Mouse (Mus musculus): ENCODE data around the gene Cox7a2l. TPM values are rescaled to one million over a fixed set of nuclear protein-coding genes. Genes with fewer than 3 reads are reported as not detected.

Gene Cox7a2l
- polyA plus RNA-seq, 1 experiment from 2014 or later: 180 TPM

DNA sequence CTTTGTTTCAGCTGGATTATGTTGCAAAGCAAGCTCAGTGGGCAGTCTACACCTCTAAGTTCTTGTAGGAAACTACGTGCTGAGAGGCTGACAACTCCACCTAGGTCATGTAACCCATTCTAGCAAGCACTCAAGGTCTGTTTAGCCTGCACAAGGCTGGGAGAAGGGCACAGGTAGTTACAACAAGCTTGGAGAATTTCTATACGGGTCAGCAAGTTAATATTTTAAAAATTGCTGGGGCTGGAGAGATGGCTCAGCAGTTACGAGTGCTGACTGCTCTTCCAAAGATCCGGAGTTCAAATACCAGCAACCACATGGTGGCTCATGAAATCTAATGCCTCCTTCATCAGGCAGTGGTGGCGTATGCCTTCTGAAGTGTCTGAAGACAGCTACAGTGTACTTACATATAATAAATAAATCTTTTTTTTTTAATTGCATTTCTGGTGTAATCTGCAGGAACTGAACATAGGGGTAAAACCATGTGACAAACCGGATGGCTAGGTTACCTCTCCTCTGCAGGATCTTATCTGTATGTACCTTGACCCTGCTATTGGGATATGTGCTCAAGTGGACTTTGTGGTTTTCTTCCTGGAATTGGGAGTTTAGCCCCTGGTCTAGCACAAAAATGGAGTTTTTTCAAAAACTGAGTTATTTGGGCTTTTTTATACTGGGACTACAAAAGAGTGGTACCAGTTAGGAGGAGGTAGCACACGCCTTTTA is 34.2 kb downstream of the Cox7a2l start:
- ATAC-seq (replicated peaks): no peak
- H3K4me1 ChIP-seq: no peaks in the 10 kb centered on the region
- no peak overlapping the region for H3K27ac ChIP-seq (replicated peaks)
- WGBS: 92% methylated on average over 7 of the region's 7 CpGs
- no peak overlapping the region for H3K4me2 ChIP-seq (replicated peaks)
- no peaks in the 10 kb centered on the region for H3K27me3 ChIP-seq
- no peak overlapping the region for H3K9ac ChIP-seq (replicated peaks)
- no peak overlapping the region for H3K4me3 ChIP-seq
- no peaks in the 10 kb centered on the region for H3K9me3 ChIP-seq
- peaks cover 24% of the 10 kb centered on the region for H3K36me3 ChIP-seq

DNA sequence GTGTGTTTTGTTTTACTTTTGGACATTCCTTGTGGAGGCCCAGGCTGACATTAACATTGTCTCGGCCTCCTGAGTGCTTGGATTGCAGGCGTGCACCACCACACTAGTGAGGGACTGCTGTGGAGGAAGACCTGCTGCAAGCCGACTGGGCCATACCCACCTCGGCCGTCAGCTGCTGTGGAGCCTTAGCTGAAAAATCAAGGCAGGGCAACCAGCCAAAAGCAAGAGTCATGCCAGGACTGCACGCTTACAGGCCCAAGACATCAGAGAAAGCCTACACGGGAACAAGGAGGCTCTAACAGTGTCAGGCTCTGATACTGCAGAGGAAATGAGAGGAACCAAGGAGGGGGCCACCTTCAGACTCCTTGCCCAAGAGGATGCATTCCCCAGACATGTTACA is 35.6 kb downstream of the Cox7a2l start:
- no peak for ATAC-seq (replicated peaks)
- H3K9ac ChIP-seq (replicated peaks): no peak overlapping the region
- peaks cover 36% of the 10 kb centered on the region for H3K36me3 ChIP-seq
- H3K9me3 ChIP-seq: no peaks in the 10 kb centered on the region
- no peak overlapping the region for H3K4me3 ChIP-seq
- 77% methylated on average over 7 of the region's 7 CpGs for WGBS
- H3K4me2 ChIP-seq (replicated peaks): no peak overlapping the region
- no peaks in the 10 kb centered on the region for H3K27me3 ChIP-seq
- H3K27ac ChIP-seq (replicated peaks): no peak overlapping the region
- H3K4me1 ChIP-seq: no peaks in the 10 kb centered on the region

DNA sequence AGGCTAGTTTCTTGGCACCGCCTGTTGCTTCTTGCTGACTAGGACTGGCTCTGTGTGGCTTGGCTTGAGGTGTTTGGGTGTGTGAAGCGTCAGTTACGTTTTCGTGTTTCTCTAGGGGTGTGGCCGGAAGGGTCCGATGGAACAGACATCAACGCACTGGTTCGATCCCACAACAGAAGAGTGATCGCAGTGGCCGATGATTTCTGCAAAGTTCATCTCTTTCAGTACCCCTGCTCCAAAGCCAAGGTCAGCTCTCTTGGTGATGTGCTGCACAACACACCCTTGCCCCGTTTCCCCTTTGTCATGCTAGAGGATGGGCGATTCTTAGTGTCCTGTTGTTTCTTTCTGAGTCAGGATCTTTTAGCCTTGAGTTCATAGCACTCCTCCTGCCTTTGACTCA is 40.0 kb downstream of the Cox7a2l start:
- WGBS: 97% methylated on average over 12 of the region's 12 CpGs
- Histone ChIP-seq H3K36me3 (peaks cover 53% of the 10 kb centered on the region), H3K4me2 (replicated peaks) (no peak overlapping the region), H3K27ac (replicated peaks) (no peak overlapping the region), H3K9ac (replicated peaks) (no peak overlapping the region), H3K9me3 (no peaks in the 10 kb centered on the region), H3K4me3 (no peak overlapping the region), H3K27me3 (no peaks in the 10 kb centered on the region), H3K4me1 (no peaks in the 10 kb centered on the region)
- ATAC-seq (replicated peaks): no peak

DNA sequence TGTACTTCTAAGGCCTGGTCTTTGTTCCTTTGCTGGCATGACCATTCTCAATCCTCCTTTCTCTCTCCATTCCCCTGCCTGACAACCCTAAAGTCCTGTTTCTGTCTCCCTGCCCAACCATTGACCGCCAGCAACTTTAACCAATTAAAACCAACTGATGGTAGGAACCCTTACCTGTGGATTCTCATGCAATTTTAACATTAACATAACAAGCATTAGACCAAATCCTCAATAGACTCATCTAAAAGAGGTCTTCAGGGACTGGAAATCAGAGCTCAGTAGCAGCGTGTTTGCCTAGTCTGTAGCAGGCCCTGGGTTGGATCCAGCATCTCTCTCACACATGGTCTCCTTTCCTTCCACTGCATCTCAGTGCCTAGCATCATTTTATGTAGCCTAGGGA is 47.5 kb downstream of the Cox7a2l start:
- Histone ChIP-seq H3K27me3 (no peaks in the 10 kb centered on the region), H3K36me3 (peaks cover 25% of the 10 kb centered on the region), H3K4me1 (no peaks in the 10 kb centered on the region), H3K27ac (replicated peaks) (no peak overlapping the region), H3K4me3 (no peak overlapping the region), H3K9me3 (no peaks in the 10 kb centered on the region), H3K9ac (replicated peaks) (no peak overlapping the region), H3K4me2 (replicated peaks) (no peak overlapping the region)
- WGBS: 92% methylated on average over 2 of the region's 2 CpGs
- ATAC-seq (replicated peaks): no peak

DNA sequence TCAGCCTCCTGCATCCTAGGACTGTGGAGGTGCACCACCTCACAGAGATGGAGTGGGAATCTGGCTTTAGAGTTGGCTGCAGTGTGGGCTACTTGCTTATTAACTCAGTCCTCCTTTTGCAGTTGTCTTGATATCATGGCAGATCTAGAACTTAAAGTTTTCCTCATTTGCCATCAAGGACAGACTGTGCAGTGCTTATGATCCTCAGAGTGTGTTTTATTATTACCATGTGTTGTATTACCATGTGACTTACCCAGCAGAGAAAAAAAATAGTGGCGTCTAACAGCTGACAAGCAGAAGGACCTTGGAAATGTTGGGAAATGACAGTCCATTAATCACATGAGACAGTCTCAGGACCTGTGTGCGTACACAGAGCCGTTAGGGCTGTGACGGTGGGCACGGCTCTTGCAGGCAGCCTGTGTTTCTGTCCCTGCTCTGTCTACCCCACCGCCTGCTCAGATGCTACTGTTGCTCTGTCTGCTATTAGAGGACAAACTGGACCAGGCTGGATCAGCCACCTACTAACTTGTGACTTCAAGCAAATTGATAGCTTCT is 50.4 kb downstream of the Cox7a2l start:
- Histone ChIP-seq H3K4me3 (no peak overlapping the region), H3K36me3 (peaks cover 24% of the 10 kb centered on the region; the same call in 1 of the 2 replicates), H3K27me3 (no peaks in the 10 kb centered on the region), H3K4me2 (replicated peaks) (no peak overlapping the region), H3K9ac (replicated peaks) (no peak overlapping the region), H3K9me3 (no peaks in the 10 kb centered on the region), H3K4me1 (no peaks in the 10 kb centered on the region), H3K27ac (replicated peaks) (no peak overlapping the region)
- 83% methylated on average over 6 of the region's 6 CpGs for WGBS
- no peak for ATAC-seq (replicated peaks)

DNA sequence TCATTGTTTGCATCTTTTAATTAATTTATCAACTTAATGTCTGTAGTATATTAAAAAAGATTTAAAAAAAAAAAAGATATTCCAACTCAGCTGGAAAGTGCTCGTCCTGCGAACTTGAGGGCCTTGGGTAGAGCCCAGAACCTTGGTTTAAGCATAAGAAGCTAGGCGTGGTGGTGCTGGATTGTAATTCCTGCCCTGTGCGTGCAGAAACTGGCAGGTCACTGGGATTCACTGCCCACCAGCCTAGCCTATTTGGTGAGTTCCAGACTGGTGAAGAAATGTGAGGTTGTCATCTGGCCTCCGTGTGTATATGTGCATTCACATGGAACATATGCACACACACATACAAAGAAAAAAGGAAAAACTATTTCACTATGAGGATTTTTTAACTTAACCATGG is 51.2 kb downstream of the Cox7a2l start:
- ATAC-seq (replicated peaks): no peak
- H3K36me3 ChIP-seq: peaks cover 25% of the 10 kb centered on the region; the same call in 1 of the 2 replicates
- WGBS: 91% methylated on average over 5 of the region's 5 CpGs

DNA sequence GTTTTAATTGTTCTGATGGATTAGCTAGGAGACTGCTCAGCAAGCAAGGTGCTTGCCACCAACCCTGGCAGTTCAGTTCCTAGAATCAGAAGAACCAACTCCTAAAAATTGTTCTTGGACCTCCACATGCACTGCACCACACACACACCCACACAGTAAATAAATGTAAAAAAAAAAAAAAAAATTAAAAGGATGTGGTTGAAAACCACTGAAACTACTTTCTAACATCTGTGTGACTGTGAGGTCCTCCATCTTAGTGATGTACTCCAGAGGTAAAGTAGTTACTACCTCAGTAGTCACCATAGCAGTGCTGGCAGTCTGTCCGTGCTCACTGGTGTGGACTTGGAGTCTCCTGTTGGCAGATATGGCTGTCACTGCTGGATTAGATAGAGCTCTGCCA is 59.9 kb downstream of the Cox7a2l start:
- ATAC-seq (replicated peaks): no peak
- H3K36me3 ChIP-seq: peaks cover 36% of the 10 kb centered on the region

More for the DNA sequence above, 51.2 kb downstream of the Cox7a2l start:
- no peaks in the 10 kb centered on the region for H3K4me1 ChIP-seq
- no peak overlapping the region for H3K4me2 ChIP-seq (replicated peaks)
- H3K9me3 ChIP-seq: no peaks in the 10 kb centered on the region
- no peak overlapping the region for H3K4me3 ChIP-seq
- no peak overlapping the region for H3K27ac ChIP-seq (replicated peaks)
- no peaks in the 10 kb centered on the region for H3K27me3 ChIP-seq
- H3K9ac ChIP-seq (replicated peaks): no peak overlapping the region

DNA sequence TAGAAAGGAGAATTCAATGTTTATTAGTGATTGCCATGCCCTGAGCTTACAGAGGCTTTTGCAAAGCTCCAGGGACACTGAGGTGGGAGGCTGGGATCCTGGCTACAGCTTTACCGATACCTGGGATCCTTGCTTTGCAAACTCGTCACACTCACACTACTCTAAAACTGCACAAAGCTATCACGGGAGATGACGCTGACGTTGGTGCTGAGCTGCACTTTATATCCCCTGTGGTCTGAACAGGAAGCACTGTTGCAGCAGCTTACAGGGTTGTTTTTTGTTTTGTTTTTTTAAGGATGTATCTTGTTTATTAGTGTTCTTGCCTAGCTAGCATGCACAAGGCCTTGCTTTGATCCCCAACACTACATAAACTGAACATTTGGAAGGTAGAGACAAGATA is 63.5 kb downstream of the Cox7a2l start:
- H3K9me3 ChIP-seq: no peaks in the 10 kb centered on the region
- H3K9ac ChIP-seq (replicated peaks): no peak overlapping the region
- H3K36me3 ChIP-seq: peaks cover 38% of the 10 kb centered on the region
- 82% methylated on average over 5 of the region's 5 CpGs for WGBS
- no peaks in the 10 kb centered on the region for H3K27me3 ChIP-seq
- no peak for ATAC-seq (replicated peaks)
- no peak overlapping the region for H3K4me3 ChIP-seq
- H3K4me1 ChIP-seq: no peaks in the 10 kb centered on the region
- H3K4me2 ChIP-seq (replicated peaks): no peak overlapping the region
- H3K27ac ChIP-seq (replicated peaks): no peak overlapping the region

More for the DNA sequence above, 59.9 kb downstream of the Cox7a2l start:
- Histone ChIP-seq H3K27ac (replicated peaks) (no peak overlapping the region), H3K9ac (replicated peaks) (no peak overlapping the region), H3K4me1 (no peaks in the 10 kb centered on the region), H3K9me3 (no peaks in the 10 kb centered on the region), H3K27me3 (no peaks in the 10 kb centered on the region), H3K4me3 (no peak overlapping the region), H3K4me2 (replicated peaks) (no peak overlapping the region)
- WGBS: 94% methylated on average over 1 of the region's 1 CpGs

DNA sequence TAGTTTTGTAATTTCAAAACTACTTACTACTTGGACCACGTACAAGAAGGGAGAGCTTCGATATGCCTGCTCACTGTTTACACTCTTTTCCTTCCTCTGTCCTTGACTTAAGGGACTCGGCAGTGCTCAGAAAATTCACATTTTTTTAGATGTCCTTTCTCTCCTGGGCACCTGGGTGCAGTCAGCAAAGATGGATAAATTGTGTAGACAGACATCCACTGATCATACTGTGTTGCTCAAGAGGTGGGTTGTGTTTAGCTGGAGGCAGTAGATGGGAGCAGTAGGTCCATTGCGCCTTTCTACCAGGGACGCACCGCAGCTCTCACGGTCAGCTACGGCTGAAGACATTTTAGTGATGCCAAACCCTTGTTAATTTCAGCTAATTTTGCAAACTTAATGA is 64.7 kb downstream of the Cox7a2l start:
- H3K27me3 ChIP-seq: no peaks in the 10 kb centered on the region
- H3K4me3 ChIP-seq: no peak overlapping the region
- WGBS: 89% methylated on average over 8 of the region's 8 CpGs
- no peak overlapping the region for H3K27ac ChIP-seq (replicated peaks)
- no peak for ATAC-seq (replicated peaks)
- no peaks in the 10 kb centered on the region for H3K9me3 ChIP-seq
- no peak overlapping the region for H3K9ac ChIP-seq (replicated peaks)
- no peak overlapping the region for H3K4me2 ChIP-seq (replicated peaks)
- H3K36me3 ChIP-seq: peaks cover 37% of the 10 kb centered on the region
- no peaks in the 10 kb centered on the region for H3K4me1 ChIP-seq

Other genes with a start within 250 kb of the Cox7a2l start
- 34.6 and 34.8 TPM in 2 replicates for gene Eml4, start 166.4 kb downstream of the Cox7a2l start, polyA plus RNA-seq (2015; fragmentation: Nextera tagmentation; extraction: Ambion mirVana)
- 0.06 TPM in 1 of 2 replicates, not detected in the other for gene Kcng3, start 114.6 kb upstream of the Cox7a2l start, polyA plus RNA-seq (2015; fragmentation: Nextera tagmentation; extraction: Ambion mirVana)
- gene Mta3, start 188.8 kb upstream of the Cox7a2l start, polyA plus RNA-seq (2015; fragmentation: Nextera tagmentation; extraction: Ambion mirVana): 37.9 and 39.7 TPM in 2 replicates